In genomic region chr6:38028205-38028604, GRCm38 (mm10) we compare ENCODE assay signal across 20 mouse cellular contexts. TPM values are rescaled to one million over a fixed set of nuclear protein-coding genes. Genes with fewer than 3 reads are reported as not detected.
DNase-seq lines count a peak whose midpoint lies in the region; ATAC-seq and TF ChIP-seq lines count a peak whose summit lies in the region.
"Had no signal": no experiment of that assay in that cellular context is flagged by ENCODE, and none has a peak within 500 bp of the region (broad histone marks: within the 10 kb centered on the region; RNA-seq: fewer than 3 reads in every experiment).

No protein-coding gene starts in this region.

- no peak overlapping the region for H3K27ac ChIP-seq in liver, adult 2 months (replicated peaks; ENCODE audit: insufficient read depth, low read depth, low read length)
- no peak overlapping the region for H3K27ac ChIP-seq in liver, embryonic 12.5 days
- H3K27ac ChIP-seq in CH12.LX (ENCODE audit: insufficient read depth, low read depth): no peak overlapping the region
- H3K27ac ChIP-seq in embryonic facial prominence, embryonic 11.5 days (replicated peaks; ENCODE audit: low read depth, low read length): no peak overlapping the region
- H3K27ac ChIP-seq: embryonic facial prominence, embryonic 12.5 days; forebrain, embryonic 13.5 days; forebrain, embryonic 15.5 days had no signal

- no peak for TF ChIP-seq EP300 in CH12.LX (IDR thresholded peaks at IDR 0.05; ENCODE audit: low read length)

- in situ Hi-C loops in CH12.LX (cut with MboI; ENCODE audit: low pct_ligation_motif_present, low pct_unique_long_range_greater_than_20kb, low sequenced_read_pairs): no loop called here

- no peak for TF ChIP-seq CTCF in liver, adult 2 months (IDR thresholded peaks at IDR 0.05; ENCODE audit: low read depth, low read length)
- TF ChIP-seq CTCF in CH12.LX (conservative IDR thresholded peaks at IDR 0.05 in 1 of 2, IDR thresholded peaks at IDR 0.05 in 1 of 2; ENCODE audit: low read depth in 2 of 2, low read length in 2 of 2): no peak

- no peak overlapping the region for H3K9ac ChIP-seq in liver, adult 2 months (ENCODE audit: low read depth, low read length)
- no peak overlapping the region for H3K9ac ChIP-seq in liver, embryonic 12.5 days
- H3K9ac ChIP-seq in CH12.LX (ENCODE audit: insufficient read depth, low read depth): no peak overlapping the region
- H3K9ac ChIP-seq in embryonic facial prominence, embryonic 11.5 days (replicated peaks; ENCODE audit: low read length): no peak overlapping the region
- H3K9ac ChIP-seq: embryonic facial prominence, embryonic 12.5 days; forebrain, embryonic 13.5 days; forebrain, embryonic 15.5 days; forebrain, postnatal 0 days had no signal

- no peak overlapping the region for H3K4me2 ChIP-seq in liver, embryonic 12.5 days
- peak overlapping the region; percentile 48; the same call in 1 of the 2 replicates for H3K4me2 ChIP-seq in CH12.LX (ENCODE audit: insufficient read depth, low read depth, poor library complexity, severe bottlenecking)
- H3K4me2 ChIP-seq in embryonic facial prominence, embryonic 11.5 days (ENCODE audit: low read depth, low read length): no peak overlapping the region
- H3K4me2 ChIP-seq: embryonic facial prominence, embryonic 12.5 days; forebrain, embryonic 13.5 days; forebrain, embryonic 15.5 days had no signal

- DNase-seq in liver, adult 2 months (ENCODE audit: extremely low read depth, low read depth, low spot score): peak; percentile 21
- DNase-seq in CH12.LX (ENCODE audit: extremely low read depth): peak; percentile 40
- peak; percentile 58 for DNase-seq in embryonic facial prominence, embryonic 11.5 days (ENCODE audit: low spot score)
- DNase-seq in adrenal gland, postnatal 14 days: no peak
- DNase-seq: adrenal gland, adult 2 months; adrenal gland, postnatal 36 days; B cell, adult 2 months; cerebellum, adult 11-12 months; cerebellum, adult 2 months; cerebellum, adult 9-10 months; cerebellum, postnatal 10 days; cerebellum, postnatal 25 days; forebrain, postnatal 0 days had no signal

- TF ChIP-seq RAD21 in CH12.LX (IDR thresholded peaks at IDR 0.05; ENCODE audit: low read depth, low read length): no peak

- no peaks in the 10 kb centered on the region for H3K36me3 ChIP-seq in liver, adult 2 months (ENCODE audit: control insufficient read depth, insufficient read depth, low read length)
- no peaks in the 10 kb centered on the region for H3K36me3 ChIP-seq in liver, embryonic 12.5 days
- no peaks in the 10 kb centered on the region for H3K36me3 ChIP-seq in CH12.LX (replicated peaks in 1 of 2; ENCODE audit: control insufficient read depth in 1 of 2, insufficient read depth in 1 of 2, low read length in 1 of 2)
- H3K36me3 ChIP-seq in embryonic facial prominence, embryonic 11.5 days (replicated peaks; ENCODE audit: control insufficient read depth, insufficient read depth, low read depth, low read length): no peaks in the 10 kb centered on the region
- H3K36me3 ChIP-seq: embryonic facial prominence, embryonic 12.5 days; forebrain, embryonic 15.5 days had no signal

- TF ChIP-seq POLR2A in liver, adult 2 months (IDR thresholded peaks at IDR 0.05; ENCODE audit: extremely low read depth, insufficient read depth, low read length): no peak
- TF ChIP-seq POLR2A in CH12.LX (IDR thresholded peaks at IDR 0.05; ENCODE audit: low read depth, low read length): no peak

- H3K9me3 ChIP-seq in liver, embryonic 12.5 days (replicated peaks): no peaks in the 10 kb centered on the region
- no peaks in the 10 kb centered on the region for H3K9me3 ChIP-seq in CH12.LX (replicated peaks; ENCODE audit: low read length)
- H3K9me3 ChIP-seq in embryonic facial prominence, embryonic 11.5 days (replicated peaks; ENCODE audit: control insufficient read depth, low read length): no peaks in the 10 kb centered on the region
- H3K9me3 ChIP-seq: embryonic facial prominence, embryonic 12.5 days; forebrain, embryonic 13.5 days; forebrain, embryonic 15.5 days had no signal

- WGBS in liver, adult 2 months: 68% methylated on average over 2 of the region's 2 CpGs
- 54% methylated on average over 2 of the region's 2 CpGs for WGBS in liver, embryonic 12.5 days (ENCODE audit: insufficient replicate concordance)
- 20% methylated on average over 2 of the region's 2 CpGs for WGBS in embryonic facial prominence, embryonic 11.5 days

- H3K27me3 ChIP-seq in liver, adult 2 months (ENCODE audit: control insufficient read depth, insufficient read depth, low read length): no peaks in the 10 kb centered on the region; the same call in 1 of the 2 replicates
- no peaks in the 10 kb centered on the region for H3K27me3 ChIP-seq in liver, embryonic 12.5 days (replicated peaks)
- no peaks in the 10 kb centered on the region for H3K27me3 ChIP-seq in CH12.LX (replicated peaks)
- no peaks in the 10 kb centered on the region for H3K27me3 ChIP-seq in embryonic facial prominence, embryonic 11.5 days (ENCODE audit: control insufficient read depth, insufficient read depth, low read length)
- H3K27me3 ChIP-seq: embryonic facial prominence, embryonic 12.5 days; forebrain, embryonic 13.5 days; forebrain, embryonic 15.5 days had no signal

- no peak for ATAC-seq in liver, embryonic 12.5 days
- no peak for ATAC-seq in embryonic facial prominence, embryonic 11.5 days (replicated peaks; ENCODE audit: insufficient number of reproducible peaks, low FRiP score, low TSS enrichment, low read depth)
- ATAC-seq: CD4-positive, CD25-positive, alpha-beta regulatory T cell, adult 4 months; forebrain, embryonic 13.5 days; forebrain, embryonic 15.5 days; forebrain, postnatal 0 days had no signal

- H3K4me1 ChIP-seq in liver, adult 2 months (ENCODE audit: control insufficient read depth, insufficient read depth, low read length): no peaks in the 10 kb centered on the region
- H3K4me1 ChIP-seq in liver, embryonic 12.5 days: no peaks in the 10 kb centered on the region
- peaks cover 10 to 19% of the 10 kb centered on the region in 2 experiments for H3K4me1 ChIP-seq in CH12.LX (ENCODE audit: control insufficient read depth in 1 of 2, insufficient read depth in 2 of 2)
- no peaks in the 10 kb centered on the region; the same call in 1 of the 2 replicates for H3K4me1 ChIP-seq in embryonic facial prominence, embryonic 11.5 days (ENCODE audit: control insufficient read depth, insufficient read depth, low read length)
- H3K4me1 ChIP-seq: forebrain, embryonic 15.5 days had no signal

- no peaks in the 10 kb centered on the region for H3K79me2 ChIP-seq in liver, adult 2 months (ENCODE audit: control insufficient read depth, insufficient read depth, low read length)
- no peaks in the 10 kb centered on the region for H3K79me2 ChIP-seq in CH12.LX (replicated peaks; ENCODE audit: control insufficient read depth, extremely low read depth, insufficient read depth, poor library complexity, severe bottlenecking)

- dilution Hi-C loops in CH12.LX (cut with MboI; ENCODE audit: extremely low pct_ligation_motif_present, extremely low pct_unique_long_range_greater_than_20kb, low sequenced_read_pairs): no loop called here

- no peak overlapping the region for H3K4me3 ChIP-seq in liver, adult 2 months (ENCODE audit: insufficient read depth, low read depth, low read length)
- H3K4me3 ChIP-seq in liver, embryonic 12.5 days: no peak overlapping the region
- no peak overlapping the region for H3K4me3 ChIP-seq in CH12.LX (replicated peaks in 1 of 3; ENCODE audit: low read depth in 2 of 3, low read length in 2 of 3, poor library complexity in 1 of 3)
- no peak overlapping the region for H3K4me3 ChIP-seq in embryonic facial prominence, embryonic 11.5 days (ENCODE audit: low read depth, low read length)
- H3K4me3 ChIP-seq: embryonic facial prominence, embryonic 12.5 days; forebrain, embryonic 13.5 days; forebrain, embryonic 15.5 days had no signal

TF ChIP-seq in CH12.LX, 34 proteins besides CTCF, POLR2A, EP300 and RAD21:
- TF ChIP-seq KAT2A (IDR thresholded peaks at IDR 0.05; ENCODE audit: insufficient replicate concordance, low read length): no peak
- TF ChIP-seq BHLHE40 (IDR thresholded peaks at IDR 0.05; ENCODE audit: low read depth, low read length): peak; percentile 96

RNA-seq across cellular contexts. Expression of gene Svopl, which starts 18.6 kb away (rescaled TPM):
- not detected in 2 replicates for total RNA-seq in liver, adult 2 months (2014; rRNA removed)
- not detected in 2 replicates for polyA plus RNA-seq in liver, adult 2 months (2012; rRNA removed)
- polyA plus RNA-seq in liver, embryonic 12.5 days (2016; fragmentation: Nextera tagmentation; extraction: Ambion mirVana): 0.05 TPM in 1 of 2 replicates, not detected in the other
- total RNA-seq in CH12.LX (2012; rRNA removed) (not detected in 2 replicates), CH12.LX (2014; rRNA removed) (not detected in 2 replicates)
- polyA plus RNA-seq in CH12.LX (2012; ENCODE audit: insufficient read length, low read depth): not detected in 2 replicates
- polyA plus RNA-seq in embryonic facial prominence, embryonic 11.5 days (2014; fragmentation: Nextera tagmentation; extraction: Ambion mirVana): 1.9 and 2.0 TPM in 2 replicates
- 4.4 and 5.3 TPM in 2 replicates for total RNA-seq in adrenal gland, postnatal 14 days (2021)
- total RNA-seq: forebrain, postnatal 0 days; MEL had no signal
- polyA plus RNA-seq: cortical plate, adult 2 months had no signal
